Mouse (Mus musculus) brain, embryonic 14.5 days (tissue): Measurements from ENCODE around the gene Mafb.

ENCODE experiments used
- CTCF ChIP-seq: fragments of 200-500 bp; IDR thresholded peaks from 2 replicates; pipeline ENCODE4 v1.5.1; 2012; ENCODE audit warnings: inconsistent platforms, mild to moderate bottlenecking, moderate library complexity, borderline replicate concordance; ENCODE audit not compliant: insufficient read depth, insufficient read length; ENCODE audit errors: extremely low read depth
- POLR2A ChIP-seq: fragments of 200-500 bp; IDR thresholded peaks from 2 replicates; pipeline ENCODE4 v1.6.1; 2012; ENCODE audit warnings: mild to moderate bottlenecking, inconsistent platforms, borderline replicate concordance; ENCODE audit not compliant: poor library complexity, insufficient read depth, insufficient read length, severe bottlenecking; ENCODE audit errors: extremely low read depth

- no peak for TF ChIP-seq CTCF
- no peak for TF ChIP-seq POLR2A
Measured at GRCm38 (mm10) chr2:160411431-160411830, 44.6 kb upstream of the Mafb start.
